Comparison of ENCODE assay signal across 8 mouse cellular contexts in genomic region chr11:77196181-77197143, GRCm38 (mm10). TPM values are rescaled to one million over a fixed set of nuclear protein-coding genes. Genes with fewer than 3 reads are reported as not detected.
DNase-seq lines count a peak whose midpoint lies in the region; ATAC-seq lines count a peak whose summit lies in the region.

No protein-coding gene starts in this region.

- peak; percentile 37 for ATAC-seq in CD4-positive, CD25-positive, alpha-beta regulatory T cell, adult 4 months
- ATAC-seq in frontal cortex, adult (ENCODE audit: low TSS enrichment), result no peak

- DNase-seq in 416B (ENCODE audit: low read depth), result peak; percentile 84
- DNase-seq in kidney, adult 9 months, result peak; percentile 81
- DNase-seq in lung, postnatal 25 days (ENCODE audit: low spot score), result peak; percentile 62
- DNase-seq in gastrocnemius, adult 18-20 months (ENCODE audit: low spot score), result no peak
- DNase-seq in adrenal gland, adult (ENCODE audit: inconsistent age in 2 of 2, low spot score in 1 of 2), result no peak
- no peak for DNase-seq in right cerebral cortex, adult 2 months (ENCODE audit: low spot score in 2 of 2)

RNA-seq across cellular contexts. Expression of gene Efcab5, which starts 7.7 kb away (rescaled TPM):
- under 1 TPM; 0.32 to 0.33 TPM for polyA plus RNA-seq in CD4-positive, CD25-positive, alpha-beta regulatory T cell, adult 4 months (2017; shearing (Covaris generic))
- total RNA-seq in gastrocnemius, adult 18-20 months (2021), result under 1 TPM; 0.07 to 0.12 TPM

RNA-seq across cellular contexts. Expression of gene Ssh2, which starts 19.6 kb away (rescaled TPM):
- polyA plus RNA-seq in CD4-positive, CD25-positive, alpha-beta regulatory T cell, adult 4 months (2017; shearing (Covaris generic)), result 100 to 1,000 TPM in 1 of 2 experiments, 10 to 100 TPM in 1; 83.8 to 101 TPM
- 10 to 100 TPM; 49.1 to 49.3 TPM for total RNA-seq in gastrocnemius, adult 18-20 months (2021)

Comparison
In these comparisons a context has a peak if more than half of its experiments do, and no peak if none do; other contexts are left out.
1. DNase-seq: peak in 416B (single experiment), kidney, adult 9 months (single experiment) and lung, postnatal 25 days (single experiment); none in gastrocnemius, adult 18-20 months (single experiment), adrenal gland, adult (0 of 2) and right cerebral cortex, adult 2 months (0 of 2).